Mouse (Mus musculus) heart, postnatal 14 days (tissue): ENCODE measurements around the gene Btbd9. TPM values are rescaled to one million over a fixed set of nuclear protein-coding genes. Genes with fewer than 3 reads are reported as not detected.
A peak's percentile ranks its signal among the peaks of the same experiment; 100 is the strongest.
"Not testable (repeated sequence)": the region's sequence is repeated elsewhere in the genome, so short reads cannot be mapped to it uniquely, and the experiment has no call there.

Experiments used
- DNase-seq, 2 experiments: peaks; one replicate each; pipeline ENCODE4 v3.0.0; 2021 to 2022
- intact Hi-C: fragments of 180-260 bp; cut with DNase I; formaldehyde crosslinking; loops from one replicate; pipeline ENCODE4 v1.15.1; 2025
- long read RNA-seq, 2 experiments: library from polyadenylated mRNA; stranded (forward); transcript quantifications; one replicate each; pipeline ENCODE4 v2.0.0; 2021
- total RNA-seq, 2 experiments: library from RNA; stranded (reverse); gene quantifications; 2 replicates each; pipeline ENCODE4 v1.2.3; 2021

Gene Btbd9
- 10 to 100 TPM; 20.9 to 22.4 TPM for total RNA-seq
- long read RNA-seq, experiment 1, full-length matches to known transcripts = 4 of 11 reads
- long read RNA-seq, experiment 1, partial matches to known transcripts = 1 of 11 reads
- long read RNA-seq, experiment 1, other reads (novel, unspliced or antisense) = 6 of 11 reads
- long read RNA-seq, experiment 2, full-length matches to known transcripts = 11 of 24 reads
- long read RNA-seq, experiment 2, partial matches to known transcripts = 0 of 24 reads
- long read RNA-seq, experiment 2, other reads (novel, unspliced or antisense) = 13 of 24 reads

- intact Hi-C loops = loop anchor here (5.0 kb wide), 1 partner anchor 36 kb away; no protein-coding TSS in a partner anchor
- peak; percentile 96 to 97 for DNase-seq
Observed at GRCm38 (mm10) chr17:30575941-30576773, at the start of gene Btbd9. TSS of gene Btbd9 (minus strand) at chr17:30576488.

- intact Hi-C loops, DNase-seq: not testable (repeated sequence)
Observed at GRCm38 (mm10) chr17:30624132-30624531, 47.8 kb upstream of the Btbd9 start, which contains the start of gene Dnah8. TSS of gene Dnah8 (plus strand) at chr17:30624354.

- intact Hi-C loops = no loop called here
- DNase-seq = no peak
Observed at GRCm38 (mm10) chr17:30623200-30623599, 46.9 kb upstream of the Btbd9 start.

DNA sequence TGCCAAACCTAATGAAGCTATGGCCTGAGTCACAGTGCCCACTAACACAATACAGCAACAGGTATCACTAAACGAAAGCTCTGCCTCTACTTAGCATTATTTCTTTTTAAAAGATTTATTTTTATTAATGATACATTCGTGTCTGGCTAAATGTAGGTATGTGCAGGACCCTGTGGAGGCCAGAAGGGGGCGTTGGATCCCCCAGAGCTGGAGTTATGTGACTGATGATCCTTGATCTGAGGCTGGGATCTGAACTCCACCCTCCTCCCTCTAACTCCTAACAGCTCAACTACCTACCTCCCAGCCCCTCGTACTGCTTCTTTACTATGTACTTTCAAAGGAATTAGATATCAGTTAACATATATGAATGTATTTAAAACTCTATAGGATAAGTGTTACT, 45.2 kb upstream of the Btbd9 start:
- intact Hi-C loops = no loop called here
- no peak for DNase-seq

DNA sequence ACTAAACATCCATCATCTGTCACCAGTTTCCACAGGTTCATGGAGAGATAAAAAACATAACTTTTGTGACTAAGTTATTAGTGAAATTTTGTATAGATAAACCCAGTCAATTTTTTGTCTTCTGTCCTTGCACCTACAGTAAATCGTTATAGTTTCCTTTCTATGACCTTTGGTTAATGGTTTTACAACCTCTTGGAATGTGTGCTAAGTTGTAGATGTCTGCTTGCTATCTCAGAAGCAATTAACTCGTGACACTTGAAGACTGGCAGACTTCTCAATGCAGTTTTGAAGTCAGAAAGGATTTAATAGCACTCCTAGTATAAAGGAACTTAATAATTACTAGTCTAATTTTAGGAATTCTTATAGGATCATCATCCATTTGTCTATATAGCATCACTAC, 44.3 kb upstream of the Btbd9 start:
- no peak for DNase-seq
- intact Hi-C loops = no loop called here

DNA sequence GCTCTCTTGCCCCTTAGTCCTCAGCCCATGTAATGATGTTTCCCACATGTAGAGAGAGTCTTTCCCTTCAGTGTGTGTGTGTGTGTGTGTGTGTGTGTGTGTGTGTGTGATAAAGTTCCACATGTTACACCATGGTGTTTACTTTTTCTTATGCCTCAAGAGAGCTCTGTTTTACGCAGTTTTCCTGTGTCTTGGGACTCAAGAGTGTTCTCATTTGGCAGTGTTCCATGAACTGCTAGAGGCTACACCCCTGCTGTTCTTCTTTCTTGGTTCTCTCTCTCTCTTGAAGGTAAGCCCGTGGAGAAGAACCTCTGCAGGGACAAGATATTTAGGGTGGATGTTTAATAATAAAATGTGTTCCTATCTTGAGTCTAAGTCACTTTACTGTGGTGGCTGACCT, 42.9 kb upstream of the Btbd9 start:
- intact Hi-C loops = no loop called here
- DNase-seq = no peak

GRCm38 (mm10) chr17:30618136-30618891, 42.0 kb upstream of the Btbd9 start:
- intact Hi-C loops = no loop called here
- DNase-seq = no peak

- DNase-seq = no peak
- intact Hi-C loops = no loop called here
Observed at GRCm38 (mm10) chr17:30616203-30616602, 39.9 kb upstream of the Btbd9 start.

DNA sequence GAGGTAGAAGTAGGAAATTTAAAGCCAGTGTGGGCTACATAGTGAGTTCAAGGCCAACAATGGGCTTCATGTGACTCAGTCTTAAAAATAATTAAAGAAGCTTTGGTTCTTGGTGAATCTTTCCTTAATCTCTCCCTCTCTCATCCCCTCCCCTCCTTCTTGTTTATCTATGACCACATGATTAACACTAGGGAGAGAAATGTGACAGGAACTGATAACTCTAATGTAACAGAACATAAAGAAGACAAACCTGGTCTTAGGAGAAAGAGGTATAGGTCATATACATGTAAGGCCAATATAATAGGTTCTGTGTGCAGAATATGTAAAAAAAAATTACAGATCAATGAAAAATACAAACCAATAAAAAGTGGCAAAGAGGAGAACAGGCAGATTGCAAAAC, 37.1 kb upstream of the Btbd9 start:
- intact Hi-C loops = loop anchor here (5.0 kb wide), 1 partner anchor 36 kb away; the partner anchor contains the start of gene Btbd9
- no peak for DNase-seq

DNA sequence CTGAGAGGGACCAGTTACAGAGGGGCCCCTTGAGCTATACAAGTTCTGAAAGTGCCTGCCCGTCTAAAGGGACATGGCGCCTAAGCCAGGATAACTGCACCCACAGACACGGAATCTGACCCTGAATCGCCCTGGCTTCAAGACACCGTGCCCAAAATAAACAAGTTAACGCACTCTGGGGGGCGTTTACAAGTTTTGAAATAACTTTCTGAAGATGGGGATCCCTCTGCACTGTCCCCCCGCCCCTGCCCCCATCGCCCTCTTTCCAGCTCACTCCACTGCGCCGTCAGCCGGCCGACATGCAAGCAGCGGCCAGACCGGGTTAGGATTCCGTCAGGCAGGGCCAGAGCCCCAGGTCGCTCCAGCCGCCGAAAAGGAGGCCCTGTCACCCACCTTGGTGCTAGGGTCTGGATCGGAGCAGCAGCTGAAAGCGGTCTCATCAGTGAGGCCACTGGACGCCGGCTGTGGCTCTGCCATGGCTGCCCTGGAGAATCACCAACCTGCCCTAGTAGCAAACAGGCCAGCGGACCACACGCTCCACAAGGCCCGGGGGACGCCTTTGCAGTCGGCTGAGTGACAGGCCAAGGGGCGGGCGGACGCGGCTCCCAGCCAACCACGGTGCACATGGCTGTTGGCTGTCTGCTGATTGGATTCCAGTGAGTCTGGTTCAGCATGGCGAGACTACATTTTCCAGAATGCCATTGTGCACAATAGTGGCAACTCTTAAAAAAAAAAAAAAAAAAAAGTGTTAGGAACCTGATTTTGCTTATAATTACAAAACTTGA, 36.0 kb upstream of the Btbd9 start:
- peak; percentile 100 for DNase-seq
- intact Hi-C loops = loop anchor here (5.0 kb wide), 1 partner anchor 35 kb away; the partner anchor contains the start of gene Btbd9

- intact Hi-C loops = loop anchor here (5.0 kb wide), 1 partner anchor 34 kb away; the partner anchor contains the start of gene Btbd9
- no peak for DNase-seq
Observed at GRCm38 (mm10) chr17:30611221-30612074, 35.2 kb upstream of the Btbd9 start.

GRCm38 (mm10) chr17:30610739-30611138, 34.5 kb upstream of the Btbd9 start:
- intact Hi-C loops = loop anchor here (5.0 kb wide), 1 partner anchor 33 kb away; the partner anchor contains the start of gene Btbd9
- no peak for DNase-seq

GRCm38 (mm10) chr17:30609980-30610307, 33.7 kb upstream of the Btbd9 start:
- intact Hi-C loops = loop anchor here (5.0 kb wide), 1 partner anchor 33 kb away; the partner anchor contains the start of gene Btbd9

GRCm38 (mm10) chr17:30609305-30609979, 33.2 kb upstream of the Btbd9 start:
- intact Hi-C loops = no loop called here
- DNase-seq = no peak

More at GRCm38 (mm10) chr17:30609980-30610307, 33.7 kb upstream of the Btbd9 start:
- no peak for DNase-seq

GRCm38 (mm10) chr17:30607909-30608495, 31.7 kb upstream of the Btbd9 start:
- intact Hi-C loops = no loop called here

DNA sequence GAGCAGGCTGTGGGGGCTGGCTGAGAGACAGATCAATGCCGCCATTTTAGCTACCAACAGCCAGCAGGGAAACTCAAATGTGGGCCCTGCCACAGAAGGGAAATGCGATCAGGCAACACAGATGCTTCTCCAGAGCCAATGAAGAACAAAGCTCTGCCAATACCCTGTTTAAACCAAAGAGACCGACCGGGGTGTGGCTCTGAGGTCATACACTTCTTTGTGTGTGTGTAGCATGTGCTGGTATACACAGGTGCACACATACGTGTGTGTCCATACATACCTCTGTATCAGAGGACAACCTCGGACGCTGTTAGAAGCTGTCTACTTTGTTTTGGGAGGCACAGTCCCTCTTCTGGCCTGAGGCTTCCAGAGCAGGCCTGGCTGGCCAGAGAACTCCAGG, 31.0 kb upstream of the Btbd9 start:
- intact Hi-C loops = no loop called here
- no peak for DNase-seq

More at GRCm38 (mm10) chr17:30607909-30608495, 31.7 kb upstream of the Btbd9 start:
- DNase-seq = no peak

DNA sequence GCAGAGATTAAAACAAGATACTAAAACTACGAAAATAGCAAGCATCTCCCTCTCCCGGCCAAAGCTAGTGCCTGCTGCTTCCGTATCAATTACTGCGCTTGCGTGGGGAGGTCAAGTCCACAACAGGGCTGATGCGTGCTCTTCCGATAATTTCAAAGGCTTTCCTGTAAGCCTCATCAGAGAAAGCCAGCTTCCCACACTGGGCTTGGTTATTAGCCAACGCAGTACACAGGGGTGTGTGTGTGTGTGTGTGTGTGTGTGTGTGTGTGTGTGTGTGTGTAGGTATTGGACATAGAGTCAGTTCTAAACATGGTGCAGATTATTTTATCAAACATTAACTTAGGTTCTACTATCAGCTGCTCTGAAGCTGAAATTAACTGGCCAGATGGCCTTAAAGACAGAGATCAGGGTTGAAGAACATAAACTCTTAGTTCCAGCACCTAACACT, 30.4 kb upstream of the Btbd9 start:
- no peak for DNase-seq
- intact Hi-C loops = no loop called here

DNA sequence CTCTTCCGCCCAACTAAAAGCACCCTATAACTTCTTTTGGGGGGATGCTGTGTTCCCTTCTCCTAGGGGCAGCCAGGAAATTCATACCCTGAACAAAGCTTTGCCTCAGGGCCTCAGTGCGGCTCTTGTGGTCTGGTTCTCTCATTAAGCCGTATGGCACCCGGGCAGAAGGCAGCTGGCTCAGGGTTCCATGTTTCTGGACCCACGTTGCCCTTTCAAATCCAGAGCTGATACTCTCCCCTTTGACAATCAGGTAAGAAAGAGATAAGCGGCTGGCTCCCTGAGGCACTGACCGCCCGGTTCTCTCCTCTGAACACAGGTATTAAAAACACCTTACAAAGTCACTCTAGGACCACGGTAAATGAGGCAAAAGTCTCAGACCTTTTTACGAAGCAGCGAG, 29.9 kb upstream of the Btbd9 start:
- no peak for DNase-seq
- intact Hi-C loops = no loop called here
